Mouse (Mus musculus) embryonic facial prominence, embryonic 11.5 days (tissue): Measurements from ENCODE around the gene Rtkn2. TPM values are rescaled to one million over a fixed set of nuclear protein-coding genes. Genes with fewer than 3 reads are reported as not detected.
A peak's percentile ranks its signal among the peaks of the same experiment; 100 is the strongest.

Experiments used
- ATAC-seq: fragments of 200-750 bp; cut with Nextera tagmentation; replicated peaks from 2 replicates; pipeline ENCODE4 v1.8.0; 2017; ENCODE audit warnings: low read depth; ENCODE audit not compliant: insufficient number of reproducible peaks, low FRiP score, low TSS enrichment
- DNase-seq: peaks from one replicate; pipeline ENCODE4 v3.0.0-alpha.2; 2015; ENCODE audit warnings: low spot score
- H3K27ac ChIP-seq: fragments of 300-500 bp; sonication (generic); replicated peaks from 2 replicates; pipeline ENCODE4 v1.5.1; 2014; ENCODE audit warnings: mild to moderate bottlenecking, low read depth, low read length, control low read depth
- H3K27me3 ChIP-seq: fragments of 300-500 bp; sonication (generic); 2 replicates; pipeline ENCODE4 v1.6.1; 2014; ENCODE audit warnings: mild to moderate bottlenecking, low read length, moderate library complexity, mixed read lengths; ENCODE audit not compliant: control insufficient read depth, insufficient read depth
- H3K36me3 ChIP-seq: fragments of 300-500 bp; sonication (generic); replicated peaks from 2 replicates; pipeline ENCODE4 v1.6.1; 2014; ENCODE audit warnings: low read depth, mild to moderate bottlenecking, low read length, moderate library complexity, mixed read lengths; ENCODE audit not compliant: control insufficient read depth, insufficient read depth
- H3K4me1 ChIP-seq: fragments of 300-500 bp; sonication (generic); 2 replicates; pipeline ENCODE4 v1.6.1; 2014; ENCODE audit warnings: low read length, mixed read lengths; ENCODE audit not compliant: control insufficient read depth, insufficient read depth
- H3K4me2 ChIP-seq: fragments of 300-500 bp; sonication (generic); 2 replicates; pipeline ENCODE4 v1.6.1; 2014; ENCODE audit warnings: low read depth, mild to moderate bottlenecking, control low read depth, low read length, moderate library complexity
- H3K4me3 ChIP-seq: fragments of 300-500 bp; sonication (generic); 2 replicates; pipeline ENCODE4 v1.5.1; 2014; ENCODE audit warnings: low read depth, low read length, control low read depth
- H3K9ac ChIP-seq: fragments of 300-500 bp; sonication (generic); replicated peaks from 2 replicates; pipeline ENCODE4 v1.6.1; 2014; ENCODE audit warnings: mild to moderate bottlenecking, control low read depth, low read length
- H3K9me3 ChIP-seq: fragments of 300-500 bp; sonication (generic); replicated peaks from 2 replicates; pipeline ENCODE4 v1.6.1; 2016; ENCODE audit warnings: mild to moderate bottlenecking, low read length, inconsistent platforms, mixed read lengths; ENCODE audit not compliant: control insufficient read depth
- WGBS: fragments of 180-500 bp; shearing (Covaris S2); extraction: QIAGEN DNeasy Blood & Tissue Kit; methylation state at CpG from one replicate; pipeline ENCODE4 v1.1.7; 2014; 5-methylcytosine and 5-hydroxymethylcytosine counted together
- polyA plus RNA-seq: library from polyadenylated mRNA; unstranded; fragments of >200 nt; fragmentation: Nextera tagmentation; extraction: Ambion mirVana; gene quantifications from 2 replicates; pipeline ENCODE4 v1.2.1, GENCODE M21; 2014

Rtkn2 gene
- polyA plus RNA-seq, 1 experiment from 2014 or later, result 14.2 TPM

GRCm38 (mm10) chr10:67971166-67971796 lies 8.1 kb upstream of the Rtkn2 start:
- H3K36me3 ChIP-seq, result no peaks in the 10 kb centered on the region
- H3K27me3 ChIP-seq, result no peaks in the 10 kb centered on the region
- DNase-seq, result peak; percentile 83
- no peaks in the 10 kb centered on the region for H3K9me3 ChIP-seq
- H3K4me3 ChIP-seq, result no peak overlapping the region
- H3K9ac ChIP-seq, result no peak overlapping the region
- no peaks in the 10 kb centered on the region for H3K4me1 ChIP-seq
- whole genome bisulfite sequencing, result 29% methylated on average over 11 of the region's 11 CpGs
- H3K27ac ChIP-seq, result no peak overlapping the region
- no peak overlapping the region for H3K4me2 ChIP-seq
- ATAC-seq, result peak; percentile 59

- no peaks in the 10 kb centered on the region for H3K9me3 ChIP-seq
- H3K4me3 ChIP-seq, result no peak overlapping the region
- no peak overlapping the region for H3K9ac ChIP-seq
- ATAC-seq, result no peak
- H3K4me2 ChIP-seq, result no peak overlapping the region
- 64% methylated on average over 4 of the region's 4 CpGs for WGBS
- no peaks in the 10 kb centered on the region for H3K36me3 ChIP-seq
- DNase-seq, result no peak
- no peaks in the 10 kb centered on the region for H3K4me1 ChIP-seq
- H3K27ac ChIP-seq, result no peak overlapping the region
- no peaks in the 10 kb centered on the region for H3K27me3 ChIP-seq
These were observed 2.1 kb upstream of the Rtkn2 start for GRCm38 (mm10) chr10:67977271-67977670.

- Histone ChIP-seq H3K9me3 (no peaks in the 10 kb centered on the region), H3K9ac (no peak overlapping the region), H3K4me3 (no peak overlapping the region), H3K36me3 (no peaks in the 10 kb centered on the region), H3K27me3 (no peaks in the 10 kb centered on the region), H3K4me2 (no peak overlapping the region), H3K27ac (no peak overlapping the region), H3K4me1 (no peaks in the 10 kb centered on the region)
- DNase-seq (no peak), ATAC-seq (no peak)
- WGBS, result 93% methylated on average over 8 of the region's 8 CpGs
These were observed 4.4 kb downstream of the Rtkn2 start for GRCm38 (mm10) chr10:67983776-67984175.

- WGBS, result 59% methylated on average over 13 of the region's 13 CpGs
- H3K9me3 ChIP-seq, result no peaks in the 10 kb centered on the region
- peak; percentile 77 for DNase-seq
- H3K9ac ChIP-seq, result no peak overlapping the region
- H3K27ac ChIP-seq, result no peak overlapping the region
- H3K4me2 ChIP-seq, result no peak overlapping the region
- no peaks in the 10 kb centered on the region for H3K4me1 ChIP-seq
- no peak for ATAC-seq
- no peaks in the 10 kb centered on the region for H3K27me3 ChIP-seq
- no peak overlapping the region for H3K4me3 ChIP-seq
- no peaks in the 10 kb centered on the region for H3K36me3 ChIP-seq
These were observed 5.0 kb downstream of the Rtkn2 start for GRCm38 (mm10) chr10:67984271-67984943.

GRCm38 (mm10) chr10:67985100-67985499 lies 5.7 kb downstream of the Rtkn2 start:
- ATAC-seq (no peak), DNase-seq (no peak)
- Histone ChIP-seq H3K9me3 (no peaks in the 10 kb centered on the region), H3K9ac (no peak overlapping the region), H3K36me3 (no peaks in the 10 kb centered on the region), H3K27me3 (no peaks in the 10 kb centered on the region), H3K4me2 (no peak overlapping the region), H3K4me3 (no peak overlapping the region), H3K4me1 (no peaks in the 10 kb centered on the region), H3K27ac (no peak overlapping the region)
- 88% methylated on average over 17 of the region's 17 CpGs for WGBS

- no peak overlapping the region for H3K4me2 ChIP-seq
- no peak overlapping the region for H3K9ac ChIP-seq
- H3K9me3 ChIP-seq, result no peaks in the 10 kb centered on the region
- H3K4me1 ChIP-seq, result no peaks in the 10 kb centered on the region
- H3K4me3 ChIP-seq, result no peak overlapping the region
- no peaks in the 10 kb centered on the region for H3K27me3 ChIP-seq
- H3K27ac ChIP-seq, result no peak overlapping the region
- no peaks in the 10 kb centered on the region for H3K36me3 ChIP-seq
- 79% methylated on average over 12 of the region's 12 CpGs for WGBS
- no peak for ATAC-seq
- no peak for DNase-seq
These were observed 16.0 kb downstream of the Rtkn2 start for GRCm38 (mm10) chr10:67995356-67995755.

GRCm38 (mm10) chr10:67996171-67996570 lies 16.8 kb downstream of the Rtkn2 start:
- H3K27ac ChIP-seq, result no peak overlapping the region
- H3K9ac ChIP-seq, result no peak overlapping the region
- DNase-seq (peak; percentile 71), ATAC-seq (no peak)
- no peaks in the 10 kb centered on the region for H3K9me3 ChIP-seq
- H3K4me3 ChIP-seq, result no peak overlapping the region
- H3K4me2 ChIP-seq, result no peak overlapping the region
- H3K27me3 ChIP-seq, result no peaks in the 10 kb centered on the region
- no peaks in the 10 kb centered on the region for H3K36me3 ChIP-seq
- WGBS, result 0% methylated on average over 1 of the region's 1 CpGs
- no peaks in the 10 kb centered on the region for H3K4me1 ChIP-seq

- Histone ChIP-seq H3K4me1 (no peaks in the 10 kb centered on the region), H3K27me3 (no peaks in the 10 kb centered on the region), H3K4me2 (no peak overlapping the region), H3K36me3 (no peaks in the 10 kb centered on the region), H3K4me3 (no peak overlapping the region), H3K27ac (no peak overlapping the region), H3K9ac (no peak overlapping the region), H3K9me3 (no peaks in the 10 kb centered on the region)
- DNase-seq (peak; percentile 89), ATAC-seq (no peak; the same call in 1 of the 2 replicates)
- WGBS, result 33% methylated on average over 13 of the region's 13 CpGs
These were observed 18.8 kb downstream of the Rtkn2 start for GRCm38 (mm10) chr10:67998116-67998635.
